Mouse (Mus musculus) myocyte (in vitro differentiated cells): ENCODE data around the gene Stk39.

Experiments used
- CEBPB ChIP-seq: IDR thresholded peaks from 2 replicates; pipeline ENCODE4 v1.6.1; 2011; ENCODE audit warnings: mild to moderate bottlenecking, moderate library complexity; ENCODE audit not compliant: poor library complexity, insufficient read depth, severe bottlenecking
- E2F4 ChIP-seq: IDR thresholded peaks from one replicate; pipeline ENCODE4 v1.6.1; 2011; ENCODE audit warnings: mild to moderate bottlenecking, control low read depth, moderate library complexity; ENCODE audit not compliant: insufficient read depth
- MAX ChIP-seq: IDR thresholded peaks from one replicate; pipeline ENCODE4 v1.6.1; 2011; ENCODE audit warnings: low read depth, mild to moderate bottlenecking, control low read depth
- POLR2A ChIP-seq: IDR thresholded peaks from one replicate; pipeline ENCODE4 v1.6.1; 2011; ENCODE audit warnings: low read depth, mild to moderate bottlenecking, control low read depth, moderate library complexity; ENCODE audit not compliant: insufficient read length
- POLR2AphosphoS2 ChIP-seq: IDR thresholded peaks from one replicate; pipeline ENCODE4 v1.6.1; 2011; ENCODE audit warnings: low read depth, control low read depth; ENCODE audit not compliant: insufficient read length
- REST ChIP-seq: IDR thresholded peaks from one replicate; pipeline ENCODE4 v1.6.1; 2011; ENCODE audit warnings: mild to moderate bottlenecking, control low read depth, moderate library complexity; ENCODE audit not compliant: insufficient read depth, insufficient read length
- USF1 ChIP-seq: IDR thresholded peaks from one replicate; pipeline ENCODE4 v1.6.1; 2011; ENCODE audit warnings: low read depth, mild to moderate bottlenecking, control low read depth, moderate library complexity

- TF ChIP-seq USF1 (no peak), CEBPB (no peak), POLR2A (no peak), E2F4 (no peak), MAX (no peak), POLR2AphosphoS2 (no peak), REST (no peak)
These were observed 6.6 kb downstream of the Stk39 start for GRCm38 (mm10) chr2:68465266-68466123.
